Mouse (Mus musculus): ENCODE measurements around the gene Kcnk7. TPM values are rescaled to one million over a fixed set of nuclear protein-coding genes. Genes with fewer than 3 reads are reported as not detected.

The Kcnk7 gene
- total RNA-seq, 2 experiments from 2014 or later: not detected

DNA sequence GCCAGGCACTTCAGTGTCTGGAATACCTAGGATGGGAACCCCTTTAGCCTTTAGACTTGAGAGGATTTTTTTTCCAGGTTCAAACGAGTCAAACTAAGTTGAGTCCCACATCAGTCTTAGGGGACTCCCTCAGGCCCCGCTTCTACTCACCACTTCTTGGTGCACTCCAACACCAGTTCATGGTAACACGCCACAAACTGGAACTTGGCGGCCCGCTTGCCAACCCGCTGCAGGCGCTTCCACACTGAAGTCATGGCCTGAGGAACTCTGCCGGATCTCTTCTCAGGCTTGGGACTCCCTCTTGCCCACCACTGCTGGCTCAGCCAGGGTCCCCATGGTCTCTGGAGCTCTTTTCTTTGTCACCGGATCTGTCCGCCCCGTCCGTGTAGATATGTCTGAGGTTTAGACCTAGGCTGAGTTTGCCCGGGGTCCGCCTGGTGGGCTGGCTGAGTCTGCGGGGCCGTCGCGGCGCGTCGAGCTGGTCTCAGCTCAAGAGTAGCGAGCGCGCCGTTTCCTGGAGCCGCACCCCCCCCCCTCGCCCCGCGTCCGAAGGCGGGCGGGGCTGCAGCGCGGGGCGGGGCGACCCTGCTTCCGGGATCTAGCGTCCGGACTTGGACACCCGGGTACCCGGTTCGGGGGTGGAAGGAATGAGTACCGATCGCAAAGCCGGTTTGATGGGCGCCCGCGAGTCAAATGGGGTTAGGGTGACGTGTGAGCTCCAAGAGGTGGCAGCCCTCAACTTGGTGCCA lies 21.8 kb downstream of the Kcnk7 start, which contains the start of gene Ehbp1l1:
TSS of gene Ehbp1l1 (minus strand) at position 551 of the 749 bp plus-strand sequence.
- DNase-seq: peak; percentile 85 to 92

DNA sequence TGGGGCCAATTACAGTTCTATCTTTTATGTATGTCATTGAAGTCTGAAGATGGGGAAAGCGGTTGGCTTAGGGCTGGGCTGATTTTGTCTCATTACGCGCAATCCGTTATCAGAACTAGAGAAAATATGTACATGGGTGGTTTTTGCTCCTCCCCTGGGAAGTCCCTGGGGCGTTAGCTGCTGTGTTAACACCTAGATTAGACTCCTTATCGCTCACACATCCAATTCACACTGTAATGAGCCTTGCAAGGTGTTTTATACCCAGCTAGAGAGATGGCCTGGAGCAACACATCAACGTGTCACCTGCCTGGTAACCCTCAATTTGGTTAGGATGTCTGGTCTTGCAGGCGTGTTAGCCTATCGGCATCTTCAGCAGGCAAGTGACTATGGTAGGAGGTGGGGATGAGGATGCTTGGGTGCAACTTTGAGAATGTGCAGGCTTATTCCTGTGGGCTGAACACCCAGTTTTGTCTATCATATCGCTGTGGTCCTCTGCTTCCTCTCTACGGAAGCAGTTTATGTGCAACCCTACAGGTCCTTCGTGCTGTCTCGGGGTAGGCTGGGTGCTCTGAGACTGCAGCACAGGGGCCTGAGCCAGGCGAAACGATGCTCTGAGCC lies 22.9 kb downstream of the Kcnk7 start:
- no peak for DNase-seq

DNA sequence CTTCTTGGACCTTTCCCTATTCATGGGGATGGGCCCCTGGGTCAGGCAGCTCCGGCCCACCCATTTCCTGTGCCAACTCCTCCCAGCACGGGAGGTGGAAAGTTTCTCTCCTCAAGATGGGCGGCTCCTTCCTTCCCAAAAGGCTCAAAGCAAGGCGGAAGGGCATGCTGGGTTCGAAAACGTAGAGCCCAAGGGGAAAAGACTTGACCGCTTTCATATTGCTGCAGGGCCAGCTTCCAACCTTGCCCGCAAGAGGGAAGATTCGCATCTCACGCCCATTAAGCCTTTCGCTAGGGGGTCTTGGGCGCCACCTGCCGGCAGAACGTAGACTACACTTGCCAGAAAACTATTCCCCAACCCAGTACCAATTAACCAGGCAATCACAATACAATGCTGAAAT lies 23.5 kb downstream of the Kcnk7 start:
- DNase-seq: peak; percentile 88 to 92

DNA sequence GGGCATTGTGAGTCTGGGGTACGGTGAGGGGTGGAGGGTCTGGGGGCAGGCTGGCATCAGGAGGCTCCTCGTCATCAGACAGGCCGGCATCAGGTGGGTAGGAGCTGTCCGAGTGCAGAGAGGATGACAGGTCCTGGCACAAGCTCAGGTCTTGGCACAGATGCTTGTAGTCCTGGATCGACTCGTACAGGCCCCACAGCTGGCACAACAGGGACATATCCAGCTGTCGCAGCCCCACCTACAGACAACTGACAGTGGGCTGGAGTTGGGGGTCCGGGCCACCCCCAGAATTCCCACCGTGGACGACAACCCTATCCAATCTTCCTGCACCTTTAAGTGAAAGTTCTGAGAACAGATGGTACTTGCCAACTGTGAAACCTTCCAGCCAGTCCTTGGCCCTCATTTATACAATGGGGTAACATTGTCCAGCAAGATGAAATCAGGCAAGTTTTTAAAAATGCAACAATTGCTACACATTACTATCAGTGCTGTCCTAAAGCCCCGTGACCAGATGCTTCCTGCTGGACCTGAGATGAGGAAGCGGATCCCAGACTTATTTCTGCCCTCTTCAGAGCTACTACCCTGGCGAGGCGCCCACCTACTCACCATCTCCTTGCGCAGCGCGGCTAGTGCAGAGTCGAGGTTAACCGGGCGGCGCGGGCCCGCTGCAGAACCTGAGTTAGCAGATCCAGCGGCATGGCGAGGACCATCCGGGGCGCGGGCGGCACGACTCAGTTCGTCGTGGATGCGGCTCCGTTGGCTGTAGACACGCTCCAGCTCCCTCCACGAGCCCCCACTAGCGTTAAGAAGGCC lies 24.7 kb downstream of the Kcnk7 start:
- DNase-seq: peak; percentile 71 to 72

DNA sequence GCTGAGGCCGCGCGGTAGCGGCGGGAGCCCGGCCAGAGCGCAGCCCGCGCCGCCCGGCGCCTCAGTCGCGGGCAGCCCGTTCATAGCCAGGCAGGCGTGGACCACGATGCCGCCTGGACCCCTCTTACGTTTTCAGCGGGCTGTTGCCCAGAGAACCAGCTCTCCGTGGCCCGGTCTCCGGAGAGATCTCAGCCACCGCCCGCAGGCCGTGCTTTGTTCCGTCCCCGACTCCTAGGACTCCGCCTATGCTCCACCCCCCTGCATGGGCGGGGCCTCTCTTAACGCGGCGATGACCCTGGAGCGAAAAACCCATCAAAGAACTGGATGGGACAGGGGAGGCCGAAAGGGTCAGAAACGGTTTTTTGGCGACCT lies 25.3 kb downstream of the Kcnk7 start, which contains the start of gene Fam89b:
TSS of gene Fam89b (minus strand) at position 210 of the 372 bp plus-strand sequence.
- peak; percentile 93 to 97 for DNase-seq

DNA sequence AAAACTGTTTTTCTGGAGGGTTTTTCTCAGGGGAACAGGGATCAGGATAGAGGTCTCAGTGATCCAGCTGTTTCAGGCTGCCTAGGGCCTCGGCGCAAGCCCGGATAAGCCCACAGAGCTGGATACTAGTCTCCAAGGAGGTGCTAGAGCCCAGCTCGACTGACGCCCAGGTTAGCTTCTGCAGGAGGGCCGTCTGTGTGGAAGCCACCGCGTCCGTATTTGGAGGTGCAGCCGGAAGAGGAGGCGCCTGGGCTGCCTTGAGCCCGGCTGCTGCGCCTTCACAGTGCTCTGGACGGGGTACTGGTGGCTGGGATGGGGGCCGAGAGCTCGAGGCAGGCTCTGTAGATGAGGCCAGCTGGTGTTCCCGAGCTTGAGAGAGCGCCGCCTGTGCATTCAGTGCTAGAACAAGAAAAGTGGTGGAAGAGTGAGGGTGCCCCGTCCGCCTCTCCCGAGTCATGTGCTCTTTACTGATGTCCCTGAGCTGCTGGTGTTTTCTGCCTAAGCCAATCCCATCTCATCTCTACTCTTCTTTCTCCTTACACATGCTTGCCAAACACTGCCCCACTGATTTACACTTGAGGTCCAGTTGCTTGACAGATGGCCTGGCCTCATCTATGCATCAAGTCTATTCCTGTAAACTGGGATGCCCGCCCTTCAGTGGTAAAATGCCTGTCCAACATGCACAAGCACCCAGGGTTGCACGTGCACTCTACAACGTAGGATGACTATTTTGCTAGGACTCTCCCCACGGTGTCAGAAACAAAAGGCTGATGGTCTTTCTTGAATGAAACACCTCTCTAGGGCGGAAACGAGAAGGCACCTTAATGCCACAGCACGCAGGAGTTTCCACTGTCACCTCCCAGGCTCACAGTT lies 26.4 kb downstream of the Kcnk7 start:
- DNase-seq: peak; percentile 47 to 51

DNA sequence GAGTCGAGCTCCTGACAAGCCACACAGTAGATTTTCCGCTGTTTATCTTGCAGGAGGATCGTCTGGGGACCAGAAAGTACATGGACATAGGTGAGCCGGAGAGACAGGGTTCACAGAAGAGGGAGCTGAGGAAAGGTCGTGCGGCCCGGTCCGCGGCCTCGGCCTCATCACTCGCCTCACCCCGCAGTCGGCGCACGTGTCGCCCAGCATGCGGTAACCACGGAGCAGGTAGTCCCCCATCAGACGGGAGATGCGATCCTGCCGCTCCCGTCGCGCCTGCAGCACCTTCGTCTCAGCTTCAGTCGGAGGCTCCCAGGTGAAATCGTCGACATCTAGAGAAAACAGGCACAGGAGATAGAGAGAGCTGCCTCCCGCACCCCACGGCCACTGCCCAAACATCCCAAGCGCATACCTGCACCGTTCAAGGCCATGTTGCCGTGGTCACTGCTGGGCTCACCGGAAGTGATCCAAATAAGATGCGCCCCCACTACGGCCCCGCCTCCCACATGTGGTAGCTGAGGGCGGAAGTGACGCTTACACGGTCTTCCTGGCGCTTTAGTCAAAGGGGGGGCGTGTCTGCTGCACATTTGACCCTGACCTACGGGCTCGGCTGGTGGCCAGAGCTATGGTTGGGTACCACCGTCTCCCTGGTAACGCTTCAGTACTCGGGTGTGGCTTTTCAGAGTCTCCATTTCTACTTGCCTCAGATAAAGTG lies 27.3 kb downstream of the Kcnk7 start:
- peak; percentile 95 to 96 for DNase-seq

DNA sequence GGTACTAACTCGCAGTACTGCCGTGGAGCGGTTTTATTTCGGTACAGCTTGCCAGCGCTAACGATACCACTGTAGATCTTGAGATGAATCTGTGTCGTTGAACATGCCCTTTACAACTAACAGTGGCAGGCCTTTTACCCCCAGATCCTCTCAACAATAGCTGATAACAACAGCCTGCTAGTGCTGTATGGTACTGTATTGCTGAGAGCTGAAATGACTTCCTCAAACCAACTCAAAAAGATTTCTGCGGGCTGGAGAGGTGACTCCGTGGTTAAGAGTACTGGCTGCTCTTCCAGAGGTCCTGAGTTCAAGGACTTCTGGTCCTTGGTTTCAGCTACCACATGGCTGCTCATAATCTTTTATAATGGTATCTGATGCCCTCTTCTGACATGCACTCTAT lies 30.2 kb downstream of the Kcnk7 start:
- DNase-seq: no peak

DNA sequence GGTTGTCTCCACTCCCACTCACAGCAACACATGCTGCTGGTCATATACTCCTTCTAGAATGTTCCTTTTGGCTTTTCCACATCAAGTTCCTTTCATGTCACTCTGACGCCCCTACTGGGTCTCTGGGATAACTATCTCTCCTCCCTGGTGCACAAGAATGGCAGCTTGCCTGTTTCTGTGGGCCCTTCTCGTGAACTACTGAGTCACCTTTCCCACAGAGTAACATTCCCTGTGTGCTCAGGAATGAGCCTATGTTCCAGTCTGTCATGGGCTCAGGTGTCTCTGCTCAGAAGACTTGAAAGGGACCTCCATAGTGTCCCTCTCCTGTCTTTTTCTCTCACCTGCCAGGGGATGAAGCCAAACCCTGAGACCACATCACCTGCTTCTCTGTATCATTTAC lies 35.3 kb downstream of the Kcnk7 start:
- no peak for DNase-seq

DNA sequence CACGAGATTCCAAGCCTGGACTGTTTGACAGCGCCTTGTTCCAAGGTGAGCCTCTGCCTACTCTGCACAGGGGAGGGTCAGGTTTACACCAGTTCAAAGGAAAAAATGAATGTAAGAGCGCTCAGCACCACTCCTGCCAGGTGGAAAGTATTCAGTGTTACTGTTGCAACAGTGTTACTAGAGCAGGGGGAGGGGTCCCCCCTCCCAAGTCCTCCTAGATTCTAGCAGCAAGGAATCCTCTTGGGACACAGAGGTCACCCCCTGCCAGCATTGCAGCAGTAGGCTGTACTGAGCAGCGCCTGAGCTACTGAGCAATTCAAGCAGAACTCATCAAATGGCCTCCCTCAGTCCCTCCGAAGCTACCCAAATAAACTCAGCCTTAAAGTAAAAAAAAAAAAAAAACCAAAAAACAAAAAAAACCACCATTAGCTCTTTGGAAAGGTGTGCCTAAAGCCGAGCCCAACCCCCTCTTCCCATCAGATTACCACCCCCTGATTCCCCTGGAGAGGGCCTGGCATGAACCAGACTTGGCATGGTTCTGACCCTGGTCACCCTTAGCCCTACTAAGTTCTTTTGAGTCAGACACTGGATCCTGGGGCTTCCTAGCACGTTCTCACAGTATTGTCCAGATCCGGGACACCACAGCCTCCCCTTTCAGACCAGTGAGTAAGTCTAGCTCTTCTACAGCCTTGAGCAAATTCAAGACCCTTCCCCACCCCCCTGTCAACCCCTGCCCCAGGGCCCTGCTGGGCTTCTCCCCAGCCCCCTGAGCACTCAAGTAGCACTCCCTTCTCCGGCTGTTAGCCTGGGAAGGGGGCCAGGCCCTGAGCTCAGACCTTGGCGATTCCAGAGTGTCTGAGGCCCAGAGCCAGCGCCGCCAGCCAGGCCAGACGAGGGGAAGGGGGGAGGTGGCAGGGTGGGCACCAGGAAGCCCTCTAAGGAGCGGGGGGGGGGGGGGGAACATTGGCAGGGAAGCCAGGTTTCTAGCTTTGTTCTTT lies 36.5 kb downstream of the Kcnk7 start, which contains the start of gene Ltbp3:
TSS of gene Ltbp3 (plus strand) at position 585 of the 998 bp plus-strand sequence.
- peak; percentile 81 to 84 for DNase-seq

DNA sequence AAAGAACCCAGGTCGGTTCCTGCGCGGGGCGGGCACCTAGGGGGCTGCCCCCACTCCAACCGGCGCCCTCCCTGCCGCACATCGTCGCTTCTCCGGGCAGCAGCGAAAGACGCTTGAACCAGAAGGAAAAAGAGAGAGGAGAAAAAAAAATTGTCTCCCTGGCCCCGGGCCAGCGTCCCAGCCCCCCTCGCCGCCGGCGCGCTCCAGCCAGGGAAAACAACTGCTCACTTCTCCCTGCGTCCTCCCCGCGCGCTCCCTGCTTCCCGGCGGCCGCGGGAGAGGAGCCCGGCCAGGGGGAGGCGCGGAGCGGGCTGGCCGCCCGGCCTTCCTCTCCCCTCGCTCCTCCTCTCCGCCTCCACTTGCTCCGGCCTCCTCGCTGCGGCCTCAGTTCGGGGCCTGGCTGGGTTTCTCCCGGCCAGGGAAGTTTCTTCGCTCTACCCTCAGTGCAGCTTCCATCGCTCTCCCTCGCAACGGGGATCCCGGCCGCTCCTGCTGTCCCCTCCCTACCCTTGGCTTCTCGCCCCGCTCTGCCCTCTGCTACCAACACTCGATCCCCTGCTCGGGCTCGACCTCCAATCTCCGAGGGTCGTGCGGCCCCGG lies 37.6 kb downstream of the Kcnk7 start:
- peak; percentile 86 to 90 for DNase-seq

DNA sequence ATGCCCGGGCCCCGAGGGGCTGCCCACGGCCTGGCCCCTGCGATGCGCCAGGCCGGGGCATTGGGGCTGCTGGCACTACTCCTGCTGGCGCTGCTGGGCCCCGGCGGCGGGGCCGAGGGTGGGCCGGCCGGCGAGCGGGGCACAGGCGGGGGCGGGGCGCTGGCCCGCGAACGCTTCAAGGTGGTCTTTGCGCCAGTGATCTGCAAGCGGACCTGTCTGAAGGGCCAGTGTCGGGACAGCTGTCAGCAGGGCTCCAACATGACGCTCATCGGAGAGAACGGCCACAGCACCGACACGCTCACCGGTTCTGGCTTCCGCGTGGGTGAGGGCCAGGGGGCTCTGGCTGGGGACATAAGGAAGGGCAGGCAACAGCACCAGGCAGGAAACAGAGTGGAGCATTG lies 38.1 kb downstream of the Kcnk7 start:
- DNase-seq: peak; percentile 51 to 69

DNA sequence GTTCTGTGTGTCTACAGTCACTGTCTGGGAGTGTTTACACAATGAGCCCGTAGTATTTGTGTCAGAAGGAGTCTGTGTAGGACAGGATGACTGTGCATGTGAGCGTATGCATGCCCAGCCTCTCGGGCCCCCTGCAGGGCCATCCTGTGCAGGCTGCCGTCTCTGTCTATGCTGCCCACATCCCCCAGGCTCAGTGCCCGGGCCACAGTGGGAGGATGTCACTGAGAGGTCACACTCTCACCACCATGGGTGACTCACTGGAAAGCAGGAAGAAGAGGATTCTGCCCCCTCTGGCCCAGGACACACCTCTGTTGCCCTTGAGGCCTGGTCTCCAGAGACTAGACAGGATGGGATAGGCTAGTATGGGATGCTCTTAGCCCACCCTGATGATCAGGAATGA lies 39.4 kb downstream of the Kcnk7 start:
- peak; percentile 76 for DNase-seq

DNA sequence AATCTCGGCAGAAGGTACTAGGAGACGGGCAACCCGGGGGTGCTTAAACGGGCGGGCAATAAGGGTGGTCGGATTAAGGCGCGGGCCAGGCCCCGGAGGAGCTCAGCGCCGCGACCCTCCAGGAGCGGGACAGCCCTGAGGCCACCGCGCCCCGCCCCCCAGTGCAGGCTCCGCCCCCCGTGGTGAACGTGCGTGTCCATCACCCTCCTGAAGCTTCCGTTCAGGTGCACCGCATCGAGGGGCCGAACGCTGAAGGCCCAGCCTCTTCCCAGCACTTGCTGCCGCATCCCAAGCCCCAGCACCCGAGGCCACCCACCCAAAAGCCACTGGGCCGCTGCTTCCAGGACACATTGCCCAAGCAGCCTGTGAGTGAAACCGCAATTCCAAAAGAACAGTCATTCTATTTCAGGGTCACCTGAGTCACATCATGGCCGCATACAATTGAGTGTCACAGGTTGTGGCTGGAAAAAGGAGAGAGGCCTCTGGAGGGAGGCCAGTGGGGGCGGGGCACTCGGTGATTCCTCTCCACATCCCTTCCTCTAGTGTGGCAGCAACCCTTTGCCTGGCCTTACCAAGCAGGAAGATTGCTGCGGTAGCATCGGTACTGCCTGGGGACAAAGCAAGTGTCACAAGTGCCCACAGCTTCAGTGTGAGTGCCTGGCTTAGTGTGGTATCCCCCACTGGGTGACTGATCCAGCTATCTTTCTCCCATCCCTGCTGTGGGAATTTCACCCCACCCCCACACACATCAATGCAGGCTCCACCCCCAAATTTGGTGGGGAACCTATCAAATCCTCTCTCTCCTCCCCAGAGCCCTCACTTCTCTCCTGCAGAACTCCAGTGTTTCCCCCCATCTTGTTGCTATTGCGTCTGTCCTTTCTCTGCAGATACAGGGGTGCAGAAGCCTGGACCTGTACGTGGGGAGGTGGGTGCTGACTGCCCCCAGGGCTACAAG lies 41.9 kb downstream of the Kcnk7 start:
- DNase-seq: peak; percentile 84 to 88

DNA sequence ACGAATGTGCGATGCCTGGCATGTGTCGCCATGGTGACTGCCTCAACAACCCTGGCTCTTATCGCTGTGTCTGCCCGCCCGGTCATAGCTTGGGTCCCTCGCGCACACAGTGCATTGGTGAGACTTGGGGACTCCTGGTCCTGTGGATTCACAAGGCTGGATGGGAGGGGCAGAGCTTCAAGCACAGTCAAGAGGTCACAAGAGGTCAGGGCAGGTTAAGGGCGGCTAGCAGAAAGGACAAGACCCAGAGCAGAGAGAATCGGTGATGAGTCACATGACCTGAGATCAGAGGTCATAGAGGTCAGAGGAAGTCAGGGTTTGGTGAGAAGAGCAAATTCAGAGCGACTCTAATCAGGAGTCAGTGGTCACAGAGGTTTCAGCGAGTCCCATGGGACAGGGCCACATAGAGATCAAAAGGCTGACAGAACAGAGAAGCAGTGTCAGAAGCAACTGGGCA lies 42.8 kb downstream of the Kcnk7 start:
- DNase-seq: no peak

DNA sequence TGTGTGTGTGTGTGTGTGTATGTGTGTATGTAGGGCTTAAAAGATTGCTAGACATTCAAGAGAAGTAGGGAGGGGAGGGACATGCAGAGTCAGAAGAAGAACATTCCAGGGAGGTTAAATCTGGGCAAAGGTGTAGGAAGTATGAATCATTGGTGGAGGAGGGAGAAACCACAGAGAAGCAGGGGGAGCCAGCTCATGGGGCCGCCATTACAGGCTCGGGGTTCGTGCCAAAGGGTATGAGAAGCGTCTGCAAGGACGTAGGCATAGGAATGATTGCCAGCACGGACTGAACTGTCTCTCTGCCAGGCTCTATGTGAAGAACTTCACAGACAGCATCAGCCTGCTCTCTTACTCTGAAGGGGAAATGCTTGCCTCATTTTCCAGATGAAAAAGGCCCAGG lies 45.3 kb downstream of the Kcnk7 start:
- peak; percentile 83 to 85 for DNase-seq

DNA sequence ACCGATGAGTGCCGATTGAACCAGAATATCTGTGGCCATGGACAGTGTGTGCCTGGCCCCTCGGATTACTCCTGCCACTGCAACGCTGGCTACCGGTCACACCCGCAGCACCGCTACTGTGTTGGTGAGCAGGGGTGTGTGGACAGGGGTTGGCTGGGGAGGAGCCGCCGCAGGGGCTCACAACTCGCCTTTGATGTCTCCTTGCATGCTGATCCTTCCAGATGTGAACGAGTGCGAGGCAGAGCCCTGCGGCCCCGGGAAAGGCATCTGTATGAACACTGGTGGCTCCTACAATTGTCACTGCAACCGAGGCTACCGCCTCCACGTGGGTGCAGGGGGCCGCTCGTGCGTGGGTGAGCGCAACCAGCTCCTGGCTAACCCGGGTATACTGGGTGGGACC lies 46.8 kb downstream of the Kcnk7 start:
- DNase-seq: no peak

DNA sequence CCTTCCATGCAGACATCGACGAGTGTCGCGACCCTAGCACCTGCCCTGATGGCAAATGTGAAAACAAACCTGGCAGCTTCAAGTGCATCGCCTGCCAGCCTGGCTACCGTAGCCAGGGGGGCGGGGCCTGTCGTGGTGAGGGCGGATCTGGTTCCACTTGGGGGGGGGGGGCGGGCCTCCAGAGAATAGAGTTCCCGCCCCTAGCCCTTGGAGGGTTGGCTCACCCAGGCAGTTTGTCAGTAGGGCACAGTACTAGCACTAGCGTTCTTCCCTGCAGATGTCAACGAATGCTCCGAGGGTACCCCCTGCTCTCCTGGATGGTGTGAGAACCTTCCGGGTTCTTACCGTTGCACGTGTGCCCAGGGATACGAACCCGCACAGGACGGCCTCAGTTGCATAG lies 47.6 kb downstream of the Kcnk7 start:
- peak; percentile 80 to 90 for DNase-seq

All from adrenal gland, postnatal 36 days (tissue).